In the genomic region with DNA sequence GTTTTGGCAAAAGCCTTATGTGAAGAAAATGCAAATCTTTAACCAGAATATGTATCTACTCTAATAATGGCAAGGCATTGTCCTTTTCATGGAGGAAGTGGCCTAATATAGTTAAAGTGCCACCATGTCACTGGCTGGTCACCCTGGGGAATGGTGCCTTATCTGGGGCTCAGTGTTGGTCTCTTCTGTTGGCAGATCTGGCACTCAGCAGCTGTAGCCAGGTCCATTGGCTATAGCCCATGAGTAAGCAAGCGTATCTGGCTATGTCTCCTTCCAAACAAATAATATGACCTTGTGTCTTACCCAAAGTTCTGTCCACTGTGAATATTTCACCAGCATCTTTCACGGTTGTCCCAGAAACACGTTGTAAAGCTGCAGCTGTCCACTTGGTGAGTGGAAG, we compare ENCODE assay signal across 32 mouse cellular contexts.
"Had no signal": no experiment of that assay in that cellular context is flagged by ENCODE, and none has a peak within 500 bp of the region (broad histone marks: within the 10 kb centered on the region; RNA-seq: fewer than 3 reads in every experiment).

No protein-coding gene starts in this region.

- H3K4me3 ChIP-seq: left cerebral cortex, adult 2 months; limb, embryonic 10.5 days; limb, embryonic 12.5 days; limb, embryonic 13.5 days; limb, embryonic 15.5 days; liver, embryonic 13.5 days; liver, embryonic 15.5 days; lung, embryonic 15.5 days; megakaryocyte, embryonic 14.5 days; midbrain, embryonic 10.5 days; midbrain, embryonic 12.5 days; midbrain, embryonic 13.5 days; midbrain, embryonic 15.5 days; myocyte; neural tube, embryonic 12.5 days had no signal

- H3K9me3 ChIP-seq: limb, embryonic 10.5 days; limb, embryonic 12.5 days; limb, embryonic 13.5 days; limb, embryonic 15.5 days; liver, embryonic 13.5 days; liver, embryonic 15.5 days; lung, embryonic 15.5 days; midbrain, embryonic 10.5 days; midbrain, embryonic 12.5 days; midbrain, embryonic 13.5 days; midbrain, embryonic 15.5 days; neural tube, embryonic 12.5 days had no signal

- H3K4me2 ChIP-seq: limb, embryonic 12.5 days; limb, embryonic 13.5 days; limb, embryonic 15.5 days; liver, embryonic 11.5 days; liver, embryonic 13.5 days; liver, embryonic 15.5 days; lung, embryonic 14.5 days; lung, embryonic 15.5 days; midbrain, embryonic 11.5 days; midbrain, embryonic 12.5 days; midbrain, embryonic 13.5 days; midbrain, embryonic 15.5 days; neural tube, embryonic 12.5 days had no signal

- H3K4me1 ChIP-seq: limb, embryonic 10.5 days; limb, embryonic 12.5 days; limb, embryonic 13.5 days; limb, embryonic 15.5 days; liver, embryonic 13.5 days; liver, embryonic 15.5 days; lung, embryonic 15.5 days; midbrain, embryonic 15.5 days; neural tube, embryonic 12.5 days had no signal

- H3K27me3 ChIP-seq: limb, embryonic 12.5 days; limb, embryonic 13.5 days; limb, embryonic 15.5 days; liver, embryonic 13.5 days; liver, embryonic 15.5 days; lung, embryonic 15.5 days; midbrain, embryonic 12.5 days; midbrain, embryonic 13.5 days; midbrain, embryonic 15.5 days; neural tube, embryonic 12.5 days had no signal

- H3K27ac ChIP-seq: left cerebral cortex, adult 2 months; limb, embryonic 10.5 days; limb, embryonic 12.5 days; limb, embryonic 13.5 days; limb, embryonic 15.5 days; liver, embryonic 13.5 days; liver, embryonic 14.5 days; liver, embryonic 15.5 days; lung, embryonic 15.5 days; macrophage; midbrain, embryonic 10.5 days; midbrain, embryonic 12.5 days; midbrain, embryonic 13.5 days; midbrain, embryonic 15.5 days; neural tube, embryonic 12.5 days had no signal

- ATAC-seq: liver, postnatal 0 days; lung, postnatal 0 days; midbrain, embryonic 13.5 days; midbrain, embryonic 15.5 days; midbrain, embryonic 16.5 days had no signal

- DNase-seq: left cerebral cortex, postnatal 4 days; liver; liver, embryonic 13.5 days; liver, postnatal 0 days; lung, adult 18-20 months; lung, adult 2 months; lung, embryonic 14.5 days; lung, postnatal 10 days; lung, postnatal 14 days; lung, postnatal 36 days; lung, postnatal 4 days; midbrain, embryonic 14.5 days had no signal

- H3K36me3 ChIP-seq: limb, embryonic 10.5 days; limb, embryonic 12.5 days; limb, embryonic 13.5 days; limb, embryonic 15.5 days; liver, embryonic 13.5 days; liver, embryonic 15.5 days; lung, embryonic 15.5 days; midbrain, embryonic 10.5 days; midbrain, embryonic 12.5 days; midbrain, embryonic 13.5 days; midbrain, embryonic 15.5 days; neural tube, embryonic 12.5 days had no signal

- H3K9ac ChIP-seq: limb, embryonic 12.5 days; limb, embryonic 13.5 days; limb, embryonic 15.5 days; liver, embryonic 13.5 days; liver, embryonic 14.5 days; liver, embryonic 15.5 days; liver, postnatal 0 days; lung, embryonic 14.5 days; lung, embryonic 15.5 days; midbrain, embryonic 12.5 days; midbrain, embryonic 13.5 days; midbrain, embryonic 15.5 days; neural tube, embryonic 12.5 days had no signal
